21 mouse cellular contexts compared by ENCODE assay signal in genomic region chr4:152068166-152068724, GRCm38 (mm10). TPM values are rescaled to one million over a fixed set of nuclear protein-coding genes. Genes with fewer than 3 reads are reported as not detected.
A peak's percentile ranks its signal among the peaks of the same experiment; 100 is the strongest.
DNase-seq lines count a peak whose midpoint lies in the region; TF ChIP-seq lines count a peak whose summit lies in the region.
"Had no signal": no experiment of that assay in that cellular context is flagged by ENCODE, and none has a peak within 500 bp of the region (broad histone marks: within the 10 kb centered on the region; RNA-seq: fewer than 3 reads in every experiment).

No protein-coding gene starts in this region.

- H3K4me1 ChIP-seq in testis, adult 2 months (ENCODE audit: control insufficient read depth, insufficient read depth, low read length) = peaks cover 8% of the 10 kb centered on the region

- intact Hi-C loops in gastrocnemius, postnatal 14 days (cut with DNase I; ENCODE audit: low total_unique reads) = no loop called here

- H3K27me3 ChIP-seq in testis, adult 2 months (ENCODE audit: control insufficient read depth, insufficient read depth, low read length) = no peaks in the 10 kb centered on the region
- H3K27me3 ChIP-seq: embryonic facial prominence, embryonic 12.5 days; limb, embryonic 12.5 days; midbrain, embryonic 13.5 days; neural tube, embryonic 12.5 days had no signal

- H3K36me3 ChIP-seq in testis, adult 2 months (ENCODE audit: control insufficient read depth, insufficient read depth, low read length) = no peaks in the 10 kb centered on the region
- H3K36me3 ChIP-seq: limb, embryonic 12.5 days; neural tube, embryonic 12.5 days had no signal

- H3K4me3 ChIP-seq in testis, adult 2 months (ENCODE audit: control insufficient read depth, low read depth, low read length) = no peak overlapping the region
- H3K4me3 ChIP-seq: embryonic facial prominence, embryonic 12.5 days; layer of hippocampus, adult 2 months; limb, embryonic 12.5 days; midbrain, embryonic 13.5 days; neural tube, embryonic 12.5 days had no signal

- TF ChIP-seq CTCF in testis, adult 2 months (IDR thresholded peaks at IDR 0.05; ENCODE audit: control insufficient read depth, insufficient read depth, insufficient replicate concordance, low read depth, low read length) = no peak

- peak overlapping the region; percentile 3; the same call in 1 of the 2 replicates for H3K27ac ChIP-seq in testis, adult 2 months (ENCODE audit: control insufficient read depth, insufficient read depth, low read depth, low read length)
- H3K27ac ChIP-seq: embryonic facial prominence, embryonic 12.5 days; hindbrain, postnatal 0 days; layer of hippocampus, adult 2 months; limb, embryonic 12.5 days; midbrain, embryonic 13.5 days; neural tube, embryonic 12.5 days had no signal

- no peak for TF ChIP-seq POLR2A in testis, adult 2 months (IDR thresholded peaks at IDR 0.05; ENCODE audit: control insufficient read depth, low read depth, low read length)

- DNase-seq in gastrocnemius, adult 18-20 months (ENCODE audit: low spot score) = peak; percentile 59
- no peak for DNase-seq in gastrocnemius, adult 8-10 months (ENCODE audit: low spot score in 2 of 2)
- DNase-seq in testis, postnatal 10 days (ENCODE audit: low spot score) = no peak
- peak; percentile 49 for DNase-seq in gastrocnemius, postnatal 14 days
- no peak for DNase-seq in B cell, adult 2 months
- DNase-seq in lung, postnatal 14 days = no peak
- DNase-seq: cerebellum, adult 18-20 months; cerebellum, postnatal 14 days; forebrain, postnatal 0 days; kidney, postnatal 25 days; layer of hippocampus, postnatal 36 days; liver, postnatal 0 days had no signal

RNA-seq across cellular contexts. Expression of gene Plekhg5, which starts 4.1 kb away (rescaled TPM):
- total RNA-seq in gastrocnemius, adult 18-20 months (2021) = 1 to 10 TPM; 5.0 to 6.5 TPM
- 1 to 10 TPM; 5.2 to 6.1 (median 5.8) TPM for total RNA-seq in gastrocnemius, adult 8-10 months (2022)
- polyA plus RNA-seq in testis, adult 2 months (2012; rRNA removed) = 8.8 and 9.7 TPM in 2 replicates
- total RNA-seq in gastrocnemius, postnatal 14 days (2021) = 10 to 100 TPM; 11.2 to 17.1 TPM

RNA-seq across cellular contexts. Expression of gene Nol9, which starts 29.1 kb away (rescaled TPM):
- 1 to 10 TPM; 8.7 to 9.5 TPM for total RNA-seq in gastrocnemius, adult 18-20 months (2021)
- total RNA-seq in gastrocnemius, adult 8-10 months (2022) = 10 to 100 TPM in 2 of 4 experiments, 1 to 10 TPM in 2; 9.4 to 13.2 (median 10.0) TPM
- 7.7 and 8.0 TPM in 2 replicates for polyA plus RNA-seq in testis, adult 2 months (2012; rRNA removed)
- total RNA-seq in gastrocnemius, postnatal 14 days (2021) = 1 to 10 TPM; 7.7 to 9.1 TPM

RNA-seq across cellular contexts. Expression of gene Tas1r1, which starts 29.9 kb away (rescaled TPM):
- under 1 TPM; 0.52 to 0.91 TPM for total RNA-seq in gastrocnemius, adult 18-20 months (2021)
- total RNA-seq in gastrocnemius, adult 8-10 months (2022) = 1 to 10 TPM in 1 of 4 experiments, under 1 TPM in 3; 0.32 to 1.3 (median 0.66) TPM
- 30.2 and 37.6 TPM in 2 replicates for polyA plus RNA-seq in testis, adult 2 months (2012; rRNA removed)
- total RNA-seq in gastrocnemius, postnatal 14 days (2021) = 1 to 10 TPM in 1 of 2 experiments, under 1 TPM in 1; 0.80 to 1.3 TPM
- total RNA-seq: heart, adult 8-10 months had no signal

RNA-seq across cellular contexts. Expression of gene Zbtb48, which starts 40.8 kb away (rescaled TPM):
- 1 to 10 TPM; 2.2 to 3.1 TPM for total RNA-seq in gastrocnemius, adult 18-20 months (2021)
- total RNA-seq in gastrocnemius, adult 8-10 months (2022) = 1 to 10 TPM; 2.3 to 4.8 (median 3.1) TPM
- polyA plus RNA-seq in testis, adult 2 months (2012; rRNA removed) = 18.2 and 22.4 TPM in 2 replicates
- 1 to 10 TPM; 1.8 to 3.3 TPM for total RNA-seq in gastrocnemius, postnatal 14 days (2021)

RNA-seq across cellular contexts. Expression of gene Tnfrsf25, which starts 47.5 kb away (rescaled TPM):
- 1 to 10 TPM; 1.0 to 1.8 TPM for total RNA-seq in gastrocnemius, adult 18-20 months (2021)
- total RNA-seq in gastrocnemius, adult 8-10 months (2022) = under 1 TPM in 3 of 4 experiments, not detected in 1; 0.40 to 0.90 (median 0.85) TPM
- 1.2 and 1.5 TPM in 2 replicates for polyA plus RNA-seq in testis, adult 2 months (2012; rRNA removed)
- 1 to 10 TPM in 1 of 2 experiments, under 1 TPM in 1; 0.74 to 1.1 TPM for total RNA-seq in gastrocnemius, postnatal 14 days (2021)
- polyA plus RNA-seq: forebrain, embryonic 11.5 days had no signal

Comparison
In these comparisons a context has a peak if more than half of its experiments do, and no peak if none do; other contexts are left out.
1. DNase-seq: peak in gastrocnemius, adult 18-20 months (single experiment) and gastrocnemius, postnatal 14 days (single experiment); none in gastrocnemius, adult 8-10 months (0 of 2), testis, postnatal 10 days (single experiment), B cell, adult 2 months (0 of 2) and lung, postnatal 14 days (single experiment).